Mouse (Mus musculus): ENCODE results near the gene Cabp4. TPM values are rescaled to one million over a fixed set of nuclear protein-coding genes. Genes with fewer than 3 reads are reported as not detected.

The Cabp4 gene
- total RNA-seq, 1 experiment from 2014 or later: not detected

DNA sequence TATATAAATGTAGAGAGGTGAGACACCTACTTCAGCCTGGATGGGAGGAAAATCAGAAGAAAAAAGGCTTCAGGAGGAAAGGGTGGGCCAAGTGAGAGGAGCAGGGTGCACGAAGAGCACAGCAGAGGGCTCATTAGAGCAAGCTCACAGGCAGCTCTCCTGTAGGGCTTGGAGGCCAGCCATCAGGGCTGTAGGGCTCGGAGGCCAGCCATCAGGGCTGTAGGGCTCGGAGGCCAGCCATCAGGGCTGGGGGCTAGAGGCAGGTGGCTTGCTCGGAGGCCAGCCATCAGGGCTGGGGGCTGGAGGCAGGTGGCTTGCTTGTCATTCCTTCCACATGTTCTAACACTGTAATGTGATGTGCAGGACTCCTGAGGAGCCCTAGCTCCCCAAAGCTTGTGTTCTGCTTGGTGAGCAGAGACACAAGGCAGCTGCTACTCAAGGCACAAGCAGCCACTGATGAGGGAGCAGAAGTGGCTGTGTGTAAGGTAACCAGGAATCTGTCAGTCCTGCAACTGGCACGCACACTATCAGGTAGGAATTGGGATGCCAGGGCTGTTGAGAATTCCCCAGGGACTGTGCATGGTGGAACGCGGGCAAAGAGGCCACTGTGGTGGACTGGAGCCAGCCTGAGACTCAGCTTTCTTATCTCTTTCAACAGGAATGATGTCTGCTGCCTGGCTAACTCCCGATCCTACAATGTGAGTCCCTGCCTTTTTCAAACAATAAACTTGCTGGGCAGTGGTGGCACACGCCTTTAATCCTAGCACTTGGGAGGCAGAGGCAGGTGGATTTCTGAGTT lies 23.0 kb upstream of the Cabp4 start:
- no peak for ATAC-seq (replicated peaks; ENCODE audit: low read depth, poor library complexity, severe bottlenecking)

DNA sequence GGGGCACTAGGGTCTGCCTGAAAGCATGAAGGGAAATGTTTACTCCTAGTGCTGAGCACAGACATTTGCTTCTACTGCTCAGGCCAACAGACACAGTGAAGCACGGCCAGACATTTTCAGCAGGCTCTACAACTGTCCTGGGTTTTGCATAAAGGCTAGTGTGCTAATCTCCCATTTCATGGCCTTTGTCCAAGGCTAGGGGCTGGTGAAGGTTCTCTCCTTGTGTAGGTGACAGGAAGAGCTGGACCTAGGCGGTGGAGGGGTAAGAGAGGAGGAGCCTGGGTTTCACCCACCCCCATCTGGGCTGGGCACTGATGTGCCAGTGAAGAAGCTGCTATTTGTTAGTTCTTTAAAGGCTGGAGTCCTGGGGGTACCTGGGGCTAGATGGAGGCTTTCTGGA lies 20.9 kb upstream of the Cabp4 start:
- ATAC-seq (replicated peaks; ENCODE audit: low read depth, poor library complexity, severe bottlenecking): no peak

DNA sequence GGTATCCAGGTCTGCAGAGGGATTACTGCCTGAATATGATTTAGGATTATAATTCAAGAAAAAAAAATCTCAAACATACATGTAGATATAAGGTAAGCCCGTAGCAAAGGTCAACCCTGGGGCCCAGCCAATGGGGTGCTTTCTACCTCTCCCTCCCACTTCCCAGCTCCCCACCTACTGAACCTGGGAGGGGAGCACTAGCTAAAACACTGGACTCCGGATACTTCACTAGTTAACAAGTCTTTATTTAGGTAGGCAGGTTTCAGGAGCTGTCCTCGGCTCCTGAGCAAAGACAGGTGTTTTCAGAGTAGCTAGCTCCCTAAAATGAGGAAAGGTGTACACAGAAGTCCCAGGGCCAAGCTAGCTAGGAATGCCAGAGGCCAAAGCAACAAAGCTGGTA lies 20.3 kb upstream of the Cabp4 start:
- no peak for ATAC-seq (replicated peaks; ENCODE audit: low read depth, poor library complexity, severe bottlenecking)

DNA sequence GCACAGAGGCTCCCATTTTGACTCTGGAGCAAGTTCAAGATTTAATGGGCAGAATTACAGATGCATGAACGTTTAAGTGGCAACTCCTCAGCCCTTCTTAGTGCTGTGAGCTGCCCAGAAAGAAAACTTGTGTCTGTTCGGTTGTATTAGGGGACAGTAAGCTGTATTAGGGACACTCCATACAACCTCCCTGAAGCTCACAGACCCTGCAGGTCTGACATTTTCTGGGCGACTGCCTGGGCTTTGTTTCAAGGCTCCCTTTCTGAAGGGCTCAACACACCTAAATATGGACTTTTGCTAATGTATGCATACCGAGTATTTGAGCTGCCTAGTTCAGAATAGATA lies 19.7 kb upstream of the Cabp4 start:
- no peak for ATAC-seq (replicated peaks; ENCODE audit: low read depth, poor library complexity, severe bottlenecking)

DNA sequence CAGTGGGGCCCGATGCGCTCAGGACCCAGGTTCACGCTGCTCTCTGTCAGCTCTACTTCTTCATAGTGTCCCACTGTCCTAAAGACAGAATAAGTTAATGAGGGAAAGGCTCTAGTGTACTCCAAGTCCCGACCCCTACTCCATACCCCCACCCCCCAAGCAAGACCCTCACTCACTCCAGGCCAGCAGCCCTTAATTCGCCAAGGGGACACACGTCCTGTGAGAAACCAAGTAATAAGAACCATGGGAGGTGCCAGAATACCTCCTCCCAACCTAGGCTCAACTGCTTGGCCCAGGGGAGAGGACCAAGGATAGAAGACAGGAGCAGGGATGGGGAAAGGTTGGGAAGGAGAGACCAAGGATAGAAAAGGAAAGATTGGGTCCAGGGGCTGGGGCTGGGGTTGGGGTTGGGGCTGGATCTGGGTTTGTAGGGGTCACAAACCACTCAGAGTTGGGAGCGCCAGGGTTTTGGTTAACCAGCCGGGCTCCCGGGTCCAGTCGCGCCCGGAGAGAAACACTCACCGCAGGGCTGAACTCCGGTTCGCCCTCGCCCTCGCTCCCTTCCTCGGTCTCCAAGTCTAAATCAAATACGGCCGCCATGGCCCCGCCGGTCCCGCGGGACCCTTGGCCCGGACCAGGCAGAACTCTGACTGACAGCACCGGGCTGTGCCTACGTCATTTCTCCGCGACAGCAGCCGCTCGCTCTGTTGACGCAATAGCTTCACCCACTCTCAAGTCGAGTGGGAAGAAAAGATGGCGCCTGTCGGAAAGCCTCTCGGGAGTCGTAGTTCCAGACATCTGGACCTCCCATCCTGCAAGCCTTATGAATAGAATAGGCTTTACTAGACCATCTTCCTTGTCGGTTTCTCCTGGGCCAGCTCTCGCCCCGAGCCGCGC lies 19.1 kb upstream of the Cabp4 start, which contains the start of gene Rps6kb2:
Gene Rps6kb2, minus strand, starts transcription at position 709 of the 897 bp plus-strand sequence.
- ATAC-seq (replicated peaks; ENCODE audit: low read depth, poor library complexity, severe bottlenecking): peak; percentile 94

DNA sequence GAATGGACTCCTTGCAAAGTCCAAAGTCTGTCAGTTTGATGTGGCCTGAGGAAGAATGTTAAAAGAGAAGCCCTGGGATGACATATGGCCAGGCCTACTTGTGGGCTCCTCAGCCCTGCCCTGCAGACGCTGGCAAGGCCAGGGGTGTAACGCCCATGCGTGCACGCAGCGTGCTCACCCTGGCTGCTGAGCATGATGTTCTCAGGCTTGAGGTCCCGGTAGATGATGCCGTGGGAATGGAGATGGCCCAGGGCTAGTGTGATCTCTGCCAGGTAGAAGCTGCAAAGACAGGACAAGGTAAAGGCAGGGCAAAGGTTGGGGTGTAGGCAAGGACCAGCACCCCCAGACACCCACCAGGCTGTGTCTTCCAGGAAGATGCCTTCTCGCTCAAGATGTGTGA lies 15.2 kb upstream of the Cabp4 start:
- no peak for ATAC-seq (replicated peaks; ENCODE audit: low read depth, poor library complexity, severe bottlenecking)

DNA sequence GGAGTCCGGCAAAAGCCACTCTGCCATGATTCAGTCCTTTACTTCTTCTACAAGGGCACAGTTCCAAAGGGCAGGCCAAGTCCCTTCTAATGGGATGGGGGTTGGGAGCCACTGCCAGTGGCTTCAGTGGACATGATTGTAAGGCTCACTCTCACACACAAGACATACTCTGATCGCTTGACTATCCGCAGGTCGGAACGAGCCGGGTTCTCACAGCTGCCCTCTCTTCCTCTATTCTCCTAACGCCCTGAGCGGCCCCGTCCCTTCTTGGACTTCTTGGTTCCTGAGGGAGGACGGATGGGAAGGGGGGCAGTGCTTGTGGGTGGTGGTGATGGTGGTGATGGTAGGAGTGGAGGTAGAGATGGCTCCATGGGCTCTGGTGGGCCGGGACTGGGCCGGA lies 12.9 kb upstream of the Cabp4 start:
- ATAC-seq (replicated peaks; ENCODE audit: low read depth, poor library complexity, severe bottlenecking): no peak

DNA sequence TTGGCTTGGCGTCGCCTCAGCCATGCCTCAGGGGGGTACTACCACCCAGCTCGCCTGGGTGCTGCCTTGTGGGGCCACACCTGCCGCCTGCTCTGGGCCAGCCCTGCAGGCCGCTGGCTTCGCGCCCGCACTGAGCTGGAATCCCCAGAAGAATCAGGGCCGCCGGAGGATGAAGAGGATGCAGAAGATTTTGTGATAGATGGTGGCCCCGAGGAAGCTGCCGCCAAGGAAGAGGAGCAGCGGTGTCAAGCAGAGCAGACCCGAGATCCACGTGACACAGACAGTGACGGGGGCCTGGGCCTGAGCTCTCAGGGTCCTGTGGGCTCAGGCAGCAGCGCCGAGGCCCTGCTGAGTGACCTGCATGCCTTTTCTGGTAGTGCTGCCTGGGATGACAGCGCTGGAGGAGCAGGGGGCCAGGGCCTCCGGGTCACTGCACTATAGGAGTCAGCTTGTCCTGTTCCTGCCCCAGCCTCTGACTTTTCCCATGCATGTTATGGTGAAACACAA lies 12.3 kb upstream of the Cabp4 start:
- no peak for ATAC-seq (replicated peaks; ENCODE audit: low read depth, poor library complexity, severe bottlenecking)

DNA sequence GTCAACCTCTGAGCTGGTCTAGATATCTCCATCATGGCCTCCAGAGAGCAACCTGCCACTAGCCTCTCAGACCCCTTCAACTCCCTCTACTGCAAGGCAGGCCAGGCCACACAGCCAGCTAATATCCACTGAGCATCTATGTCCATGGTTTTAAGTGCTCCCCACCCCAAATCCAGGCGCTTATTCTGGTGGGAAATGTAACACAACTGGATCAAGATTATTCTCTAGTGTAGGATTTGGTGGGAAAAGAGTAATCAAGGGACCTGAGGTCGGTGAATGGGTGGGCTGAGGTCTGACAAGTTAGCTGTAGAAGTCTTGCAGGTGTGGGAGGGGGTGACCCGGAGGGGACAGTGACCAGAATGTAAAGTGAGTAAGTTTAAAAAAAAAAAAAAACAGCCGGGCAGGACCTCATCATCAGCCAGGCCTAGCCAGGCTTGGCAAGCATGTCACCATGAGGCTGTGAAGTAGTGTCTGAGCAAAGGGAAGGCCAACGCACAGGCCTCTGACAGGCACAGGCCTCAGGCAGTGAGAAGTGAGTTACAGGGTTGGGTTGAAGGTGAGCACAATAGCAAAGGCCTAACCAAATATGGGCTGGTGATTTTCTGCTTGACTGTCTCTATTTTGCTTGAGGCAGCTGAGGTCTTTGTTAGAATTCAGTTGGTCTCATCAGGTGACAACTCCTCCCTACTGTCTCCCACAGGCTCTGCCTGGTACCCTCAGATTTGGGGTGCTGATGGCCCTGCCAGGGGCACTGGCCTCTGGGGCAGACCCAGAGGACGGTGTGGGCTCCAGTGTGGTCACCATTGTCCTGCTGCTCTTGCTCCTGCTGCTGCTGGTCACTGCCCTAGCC lies 11.6 kb upstream of the Cabp4 start:
- ATAC-seq (replicated peaks; ENCODE audit: low read depth, poor library complexity, severe bottlenecking): no peak

DNA sequence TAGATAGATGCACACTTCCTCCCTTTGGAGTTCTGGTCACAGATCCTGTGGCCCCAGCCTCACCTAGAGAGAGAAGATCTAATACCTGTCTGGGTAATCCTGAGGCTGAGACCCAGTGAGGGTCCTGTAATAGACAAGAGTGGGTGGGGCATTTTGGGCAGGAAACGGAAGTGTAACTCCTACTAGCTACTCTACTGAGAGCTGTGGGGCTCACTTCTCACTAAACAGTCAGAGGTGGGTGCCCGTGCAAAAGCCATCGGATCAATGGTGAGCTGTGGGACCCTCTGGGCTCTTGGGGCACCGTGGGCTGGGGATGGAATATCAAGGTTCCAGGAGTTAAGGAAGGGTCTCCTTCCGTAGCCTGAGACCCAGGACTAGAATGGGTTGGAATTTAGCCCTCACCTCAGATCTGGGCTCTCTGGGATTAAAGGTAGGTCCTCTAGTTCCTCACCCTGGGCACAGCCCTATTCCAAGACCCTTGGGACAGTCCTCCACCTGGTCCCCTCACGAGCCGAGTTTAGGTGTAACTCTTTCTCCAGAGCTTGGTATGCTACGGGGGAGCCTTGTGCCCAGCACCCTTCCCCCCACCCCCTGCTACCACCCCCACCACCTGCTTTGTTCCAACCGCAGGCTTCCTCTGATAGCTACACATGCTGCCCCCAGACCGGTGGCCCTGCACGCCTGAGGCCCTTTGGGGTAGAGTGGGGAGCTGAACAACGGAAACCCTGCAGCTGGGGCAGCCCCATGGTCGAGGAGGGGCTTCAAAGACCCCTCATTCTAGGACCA lies 10.8 kb upstream of the Cabp4 start:
- peak; percentile 71 for ATAC-seq (replicated peaks; ENCODE audit: low read depth, poor library complexity, severe bottlenecking)

DNA sequence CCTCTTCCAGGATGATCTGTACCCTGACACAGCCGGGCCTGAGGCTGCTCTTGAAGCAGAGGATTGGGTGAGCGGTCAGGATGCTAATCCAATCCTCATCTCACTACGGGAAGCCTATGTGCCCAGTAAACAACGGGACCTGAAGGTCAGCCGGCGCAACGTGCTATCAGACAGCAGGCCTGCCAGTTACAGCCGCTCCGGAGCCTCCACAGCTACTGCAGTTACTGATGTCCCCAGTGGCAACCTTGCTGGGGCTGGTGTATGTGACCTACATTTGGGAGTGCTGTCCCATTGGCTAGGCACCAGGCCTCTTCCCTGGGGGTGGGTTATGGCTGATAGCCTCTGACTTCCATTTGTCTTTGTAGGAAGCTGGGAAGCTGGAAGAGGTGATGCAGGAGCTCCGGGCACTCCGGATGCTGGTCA lies 9.4 kb upstream of the Cabp4 start, which contains the start of gene Ptprcap:
Gene Ptprcap, plus strand, starts transcription at position 373 of the 423 bp plus-strand sequence.
- no peak for ATAC-seq (replicated peaks; ENCODE audit: low read depth, poor library complexity, severe bottlenecking)

DNA sequence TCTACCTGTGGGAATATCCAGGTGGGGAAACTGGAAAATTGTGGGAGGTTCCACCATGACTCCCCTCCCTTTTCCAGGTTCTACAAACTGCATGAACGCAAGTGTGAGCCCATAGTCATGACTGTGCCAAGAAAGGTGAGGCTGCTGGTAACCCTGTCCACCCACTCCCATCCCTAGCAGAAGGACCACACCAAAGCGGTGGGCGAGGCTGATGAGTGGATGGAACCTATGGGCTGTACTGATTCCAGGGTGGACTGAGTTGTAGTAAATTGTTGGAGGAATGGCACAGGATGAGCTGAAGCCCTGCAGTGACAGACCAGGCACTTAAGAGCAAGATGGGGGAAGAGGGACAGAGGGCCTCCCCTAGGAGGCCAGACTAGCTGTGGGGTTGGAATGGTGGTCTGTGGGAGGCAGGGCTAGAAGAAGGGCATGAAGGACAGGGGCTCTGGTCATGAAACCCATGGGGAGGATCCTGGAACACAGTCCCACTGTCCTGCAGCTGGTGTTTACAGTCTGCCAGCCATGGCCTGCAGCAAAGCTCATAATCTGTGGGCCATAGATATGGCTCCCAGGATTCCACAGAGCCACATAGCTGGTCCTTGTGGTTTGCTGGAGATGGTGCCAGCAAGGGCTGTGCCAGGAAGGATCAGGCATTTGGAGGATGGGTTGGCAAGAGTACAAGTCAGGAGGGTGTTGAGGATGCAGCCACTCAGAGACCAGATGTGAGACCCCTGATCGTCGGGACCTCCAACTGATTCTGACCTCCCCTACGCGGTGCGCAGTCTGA lies 8.8 kb upstream of the Cabp4 start:
- ATAC-seq (replicated peaks; ENCODE audit: low read depth, poor library complexity, severe bottlenecking): no peak

DNA sequence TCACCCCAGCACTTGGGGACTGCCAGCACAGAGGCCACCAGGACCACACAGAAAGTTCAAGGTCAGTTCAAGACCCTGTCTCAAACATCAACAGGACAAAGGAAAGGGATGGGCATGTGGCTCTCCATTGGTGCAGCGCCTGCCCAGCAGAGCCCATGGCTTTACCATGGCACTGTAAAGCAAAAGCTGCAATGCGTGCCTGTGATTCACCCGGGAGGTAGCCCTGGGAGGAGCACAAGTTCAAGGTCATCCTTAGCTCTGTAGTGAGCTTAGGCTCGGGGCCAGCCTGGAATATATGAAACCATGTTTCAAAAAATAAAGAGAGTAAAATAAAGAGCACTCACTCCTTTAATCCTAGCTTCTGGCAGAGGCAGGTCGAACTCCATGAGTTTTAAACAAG lies 8.1 kb upstream of the Cabp4 start:
- no peak for ATAC-seq (replicated peaks; ENCODE audit: low read depth, poor library complexity, severe bottlenecking)

DNA sequence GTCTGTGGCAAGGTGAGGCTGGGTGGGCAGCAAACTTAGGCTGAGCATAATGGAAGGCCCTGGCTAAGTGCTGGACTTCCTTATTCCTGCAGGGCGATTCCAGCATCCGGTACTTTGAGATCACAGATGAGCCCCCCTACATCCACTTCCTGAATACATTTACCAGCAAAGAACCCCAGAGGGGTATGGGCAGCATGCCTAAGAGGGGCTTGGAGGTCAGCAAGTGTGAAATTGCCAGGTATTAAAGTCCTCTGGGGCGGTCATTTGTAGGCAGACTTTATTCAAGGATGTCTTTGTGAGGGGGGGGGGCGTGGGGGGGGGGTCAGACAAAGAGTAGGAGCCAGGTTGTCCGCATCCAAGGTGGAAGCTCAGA lies 7.6 kb upstream of the Cabp4 start:
- no peak for ATAC-seq (replicated peaks; ENCODE audit: low read depth, poor library complexity, severe bottlenecking)

DNA sequence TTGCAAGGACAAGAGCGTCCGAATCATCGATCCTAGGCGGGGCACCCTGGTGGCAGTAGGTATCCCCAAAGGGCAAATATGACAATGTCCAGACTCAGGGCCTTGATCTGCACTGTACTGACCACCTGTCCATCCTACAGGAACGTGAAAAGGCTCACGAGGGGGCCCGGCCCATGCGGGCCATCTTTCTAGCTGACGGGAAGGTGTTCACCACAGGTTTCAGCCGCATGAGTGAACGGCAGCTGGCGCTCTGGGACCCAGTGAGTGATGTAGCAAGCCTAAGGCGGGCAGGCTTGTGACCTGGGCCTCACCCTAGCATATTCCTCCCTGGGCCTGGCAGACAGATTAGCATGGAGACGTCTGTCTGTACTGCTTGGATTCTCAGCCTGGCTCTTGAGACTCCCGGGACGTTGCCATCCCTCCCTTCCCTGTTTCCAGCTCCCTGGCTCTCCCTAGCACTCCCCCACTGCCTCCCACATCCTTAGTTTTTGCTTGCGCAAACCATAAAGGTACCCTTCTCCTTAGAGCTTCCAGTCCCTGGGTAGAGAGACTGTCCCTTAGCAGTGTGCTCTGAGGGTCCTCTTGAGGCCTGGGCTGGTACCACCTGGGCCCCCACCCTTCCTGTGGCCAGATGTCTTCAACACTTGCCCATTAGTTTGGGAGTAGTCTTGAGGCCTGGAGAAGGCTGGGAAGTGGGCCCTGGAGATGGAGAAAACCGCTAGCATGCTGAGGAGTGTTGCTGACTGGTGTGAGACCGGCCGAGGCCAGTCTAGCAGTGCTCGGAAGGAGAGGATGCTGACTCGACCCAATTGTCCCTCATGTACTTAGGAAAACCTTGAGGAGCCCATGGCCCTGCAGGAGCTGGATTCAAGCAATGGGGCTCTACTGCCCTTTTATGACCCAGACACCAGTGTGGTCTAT lies 7.0 kb upstream of the Cabp4 start:
- ATAC-seq (replicated peaks; ENCODE audit: low read depth, poor library complexity, severe bottlenecking): no peak

DNA sequence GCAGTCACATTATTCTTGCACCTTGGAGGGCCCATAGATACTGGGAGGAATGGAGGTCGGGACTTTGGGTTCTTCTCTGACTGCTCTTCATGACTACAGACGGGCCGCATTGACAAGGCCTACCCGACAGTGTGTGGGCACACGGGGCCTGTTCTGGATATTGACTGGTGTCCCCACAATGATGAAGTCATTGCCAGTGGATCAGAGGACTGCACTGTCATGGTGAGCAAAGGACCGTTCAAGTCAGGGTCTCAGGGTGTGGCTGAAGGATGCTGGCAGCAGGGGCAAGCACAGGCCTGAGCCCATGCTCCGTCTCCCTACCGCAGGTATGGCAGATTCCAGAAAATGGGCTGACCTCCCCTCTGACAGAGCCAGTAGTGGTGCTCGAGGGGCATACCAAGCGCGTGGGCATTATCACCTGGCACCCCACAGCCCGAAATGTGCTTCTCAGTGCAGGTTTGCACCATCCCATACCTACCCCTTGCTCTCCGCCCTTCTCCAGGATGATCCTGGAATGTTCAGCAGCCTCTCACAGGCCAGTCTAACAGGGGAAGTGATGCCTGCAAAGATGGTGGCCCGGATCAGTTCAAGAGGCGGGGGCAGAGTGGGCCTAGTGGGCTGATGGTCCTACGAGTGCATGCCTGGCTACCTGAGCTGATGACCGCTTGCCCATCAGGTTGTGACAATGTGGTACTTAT lies 6.1 kb upstream of the Cabp4 start:
- no peak for ATAC-seq (replicated peaks; ENCODE audit: low read depth, poor library complexity, severe bottlenecking)

DNA sequence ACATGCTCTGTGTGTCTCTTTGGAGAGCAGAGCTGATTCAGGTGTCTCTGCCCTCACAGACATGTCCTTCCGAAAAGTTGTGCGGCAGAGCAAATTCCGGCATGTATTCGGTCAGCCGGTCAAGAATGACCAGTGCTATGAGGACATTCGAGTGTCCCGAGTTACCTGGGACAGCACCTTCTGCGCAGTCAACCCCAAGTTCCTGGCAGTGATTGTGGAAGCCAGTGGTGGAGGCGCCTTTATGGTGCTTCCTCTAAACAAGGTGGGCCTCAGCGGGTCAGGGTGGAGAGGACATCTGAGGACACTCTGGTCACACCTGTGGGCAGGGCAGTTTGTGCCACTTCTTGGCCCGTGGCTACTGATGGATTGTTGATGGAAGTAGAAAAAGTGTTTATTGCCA lies 5.5 kb upstream of the Cabp4 start:
- ATAC-seq (replicated peaks; ENCODE audit: low read depth, poor library complexity, severe bottlenecking): no peak

All from common myeloid progenitor, adult 5-6 weeks (primary cell).